Mouse (Mus musculus) G1E (cell line): ENCODE measurements around the gene Gm26992.

Source experiments
- CTCF ChIP-seq: IDR thresholded peaks from 2 replicates; pipeline ENCODE4 v1.5.1; 2012; ENCODE audit warnings: low read depth, low read length, inconsistent platforms, mixed read lengths
- GATA1 ChIP-seq: IDR thresholded peaks from 2 replicates; pipeline ENCODE4 v1.6.1; 2012; ENCODE audit warnings: borderline replicate concordance, low read length, inconsistent platforms, mixed read lengths
- POLR2AphosphoS5 ChIP-seq: IDR thresholded peaks from 2 replicates; pipeline ENCODE4 v1.6.1; 2012; ENCODE audit warnings: low read depth, low read length, inconsistent platforms; ENCODE audit not compliant: insufficient replicate concordance
- TAL1 ChIP-seq: conservative IDR thresholded peaks from 2 replicates; pipeline ENCODE4 v1.6.1; 2012; ENCODE audit warnings: low read depth, low read length, inconsistent platforms, mixed read lengths

GRCm38 (mm10) chrX:103393841-103394240 lies 28.0 kb upstream of the Gm26992 start:
- TF ChIP-seq TAL1 (no peak), CTCF (no peak), POLR2AphosphoS5 (no peak), GATA1 (no peak)
